Mouse (Mus musculus) gastrocnemius, adult 18-20 months (tissue): Measurements from ENCODE around the gene Btbd35f25. TPM values are rescaled to one million over a fixed set of nuclear protein-coding genes. Genes with fewer than 3 reads are reported as not detected.
"Not testable (repeated sequence)": the region's sequence is repeated elsewhere in the genome, so short reads cannot be mapped to it uniquely, and the experiment has no call there.

Source experiments
- DNase-seq: peaks from one replicate; pipeline ENCODE4 v3.0.0; 2021; ENCODE audit warnings: low spot score
- long read RNA-seq, 2 experiments: library from polyadenylated mRNA; stranded (forward); transcript quantifications; one replicate each; pipeline ENCODE4 v2.0.0; 2021
- total RNA-seq, 2 experiments: library from RNA; stranded (reverse); gene quantifications; 2 replicates each; pipeline ENCODE4 v1.2.3; 2021

Gene Btbd35f25
- not detected for total RNA-seq
- long read RNA-seq, experiment 1 = 0 reads
- long read RNA-seq, experiment 2 = 0 reads

GRCm38 (mm10) chrX:31717056-31717455 lies at the start of gene Btbd35f25:
Btbd35f25 (minus strand) TSS chrX:31717156.
- DNase-seq = not testable (repeated sequence)

- DNase-seq = no peak
Measured at GRCm38 (mm10) chrX:31766255-31766654, 49.3 kb upstream of the Btbd35f25 start.

- no peak for DNase-seq
Measured at GRCm38 (mm10) chrX:31764001-31764400, 47.0 kb upstream of the Btbd35f25 start.

- DNase-seq = no peak
Measured at GRCm38 (mm10) chrX:31745079-31745478, 28.1 kb upstream of the Btbd35f25 start.

- DNase-seq = no peak
Measured at GRCm38 (mm10) chrX:31736958-31737357, 20.0 kb upstream of the Btbd35f25 start.

Other genes starting within 250 kb of the Btbd35f25 start
- not detected for gene Gm21883, start 142.9 kb downstream of the Btbd35f25 start, total RNA-seq
- not detected for gene Spin2e, start 98.2 kb downstream of the Btbd35f25 start, total RNA-seq
- gene Gm21637, start 244.9 kb upstream of the Btbd35f25 start, total RNA-seq = not detected